Mouse (Mus musculus) liver, postnatal 0 days (tissue): ENCODE data around the gene Sem1.

Source experiments
- CTCF ChIP-seq: sonication (generic); IDR thresholded peaks from 2 replicates; pipeline ENCODE4 v1.5.1; 2016; ENCODE audit warnings: antibody characterized with exemption, low read depth
- EP300 ChIP-seq: IDR thresholded peaks from 2 replicates; pipeline ENCODE4 v1.6.1; 2016; ENCODE audit warnings: antibody characterized with exemption, low read depth, mild to moderate bottlenecking

- TF ChIP-seq EP300 (no peak), CTCF (no peak)
Observed at GRCm38 (mm10) chr6:6536781-6537466, 41.5 kb downstream of the Sem1 start.
